Mouse (Mus musculus) natural killer cell, adult 2 months (primary cell): ENCODE measurements around the gene Gnb5.
"Not testable (repeated sequence)": the region's sequence is repeated elsewhere in the genome, so short reads cannot be mapped to it uniquely, and the experiment has no call there.

Experiments
- DNase-seq, 2 experiments: peaks; one replicate each; pipeline ENCODE4 v3.0.0; 2022; ENCODE audit warnings: low spot score in 2 of 2

The Gnb5 gene

DNA sequence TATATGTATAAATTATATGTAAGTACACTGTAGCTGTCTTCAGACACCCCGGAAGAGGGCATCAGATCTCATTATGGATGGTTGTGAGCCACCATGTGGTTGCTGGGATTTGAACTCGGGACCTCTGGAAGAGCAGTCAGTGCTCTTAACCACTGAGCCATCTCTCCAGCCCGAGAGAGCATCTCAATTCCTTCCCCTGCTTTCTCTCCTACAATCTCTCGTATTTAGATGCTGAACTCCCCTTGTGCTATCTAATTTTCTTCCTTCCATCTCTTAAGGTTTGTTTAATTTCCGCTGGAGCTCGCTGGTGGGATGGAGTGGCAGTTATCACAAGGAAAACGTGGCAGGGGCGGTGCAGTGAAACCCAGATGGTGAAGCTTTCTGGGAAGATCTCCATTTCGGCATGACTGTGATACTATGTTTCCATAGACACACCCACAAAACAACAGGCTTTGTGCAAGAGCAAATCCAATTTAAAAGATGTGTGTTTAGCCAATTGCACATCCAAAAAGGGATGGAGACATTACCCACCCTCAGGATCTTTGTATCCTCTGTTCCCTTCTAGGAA, 51.1 kb downstream of the Gnb5 start:
- no peak for DNase-seq

DNA sequence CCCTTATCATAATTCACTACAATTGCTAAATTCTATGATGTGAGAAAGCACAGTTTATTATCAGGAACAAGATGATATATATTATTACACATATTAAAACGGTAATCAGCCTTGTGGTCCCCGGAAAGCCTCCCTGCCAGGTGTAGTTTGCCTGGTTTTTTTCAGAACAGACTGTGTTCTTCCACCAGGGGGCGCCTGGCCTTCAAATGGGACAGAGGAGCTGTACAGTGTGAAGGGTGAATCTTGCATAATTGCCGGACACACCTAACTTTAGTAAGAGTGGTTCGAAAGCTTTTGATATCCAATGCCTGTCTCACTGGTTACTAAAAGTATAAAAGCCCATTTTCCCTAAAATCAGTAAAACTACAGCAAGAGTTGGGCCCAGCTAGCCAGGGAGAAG, 55.6 kb downstream of the Gnb5 start:
- peak; percentile 75 to 81 for DNase-seq

- peak; percentile 26 to 61 for DNase-seq
These were observed 56.1 kb downstream of the Gnb5 start for GRCm38 (mm10) chr9:75362201-75362600.

GRCm38 (mm10) chr9:75363001-75363400, 56.9 kb downstream of the Gnb5 start:
- peak in 1 of 2 experiments; percentile 1 for DNase-seq

- not testable (repeated sequence) for DNase-seq
These were observed 57.6 kb downstream of the Gnb5 start for GRCm38 (mm10) chr9:75363702-75364101.

GRCm38 (mm10) chr9:75365195-75365594, 59.1 kb downstream of the Gnb5 start:
- DNase-seq: no peak

- no peak for DNase-seq
These were observed 60.1 kb downstream of the Gnb5 start for GRCm38 (mm10) chr9:75366191-75366590.

- DNase-seq: no peak
These were observed 62.7 kb downstream of the Gnb5 start for GRCm38 (mm10) chr9:75368779-75369178.

DNA sequence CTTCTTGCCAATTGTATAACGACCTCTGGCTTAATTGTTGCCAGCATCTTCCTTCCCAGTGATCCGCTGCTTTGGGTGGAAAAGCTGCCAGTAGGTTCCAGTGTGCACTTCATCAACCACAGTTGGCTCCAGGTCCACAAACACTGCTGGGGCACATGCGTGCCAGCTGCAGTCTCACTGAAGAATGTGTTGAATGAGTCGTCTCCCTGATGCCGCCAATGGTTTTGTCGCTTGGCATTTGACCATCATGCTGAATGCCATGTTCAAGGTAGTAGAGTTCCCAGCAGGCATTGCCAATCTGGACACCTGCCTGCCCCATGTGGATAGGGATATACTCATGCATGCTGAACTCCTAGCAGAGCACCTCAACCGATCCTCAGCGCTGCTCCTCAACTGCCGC, 69.5 kb downstream of the Gnb5 start:
- no peak for DNase-seq

GRCm38 (mm10) chr9:75376428-75376827, 70.3 kb downstream of the Gnb5 start:
- no peak for DNase-seq

GRCm38 (mm10) chr9:75378774-75379173, 72.7 kb downstream of the Gnb5 start:
- DNase-seq: no peak

GRCm38 (mm10) chr9:75382825-75383224, 76.7 kb downstream of the Gnb5 start:
- no peak for DNase-seq

- DNase-seq: peak in 1 of 2 experiments; percentile 26
These were observed 77.7 kb downstream of the Gnb5 start for GRCm38 (mm10) chr9:75383785-75384184.

DNA sequence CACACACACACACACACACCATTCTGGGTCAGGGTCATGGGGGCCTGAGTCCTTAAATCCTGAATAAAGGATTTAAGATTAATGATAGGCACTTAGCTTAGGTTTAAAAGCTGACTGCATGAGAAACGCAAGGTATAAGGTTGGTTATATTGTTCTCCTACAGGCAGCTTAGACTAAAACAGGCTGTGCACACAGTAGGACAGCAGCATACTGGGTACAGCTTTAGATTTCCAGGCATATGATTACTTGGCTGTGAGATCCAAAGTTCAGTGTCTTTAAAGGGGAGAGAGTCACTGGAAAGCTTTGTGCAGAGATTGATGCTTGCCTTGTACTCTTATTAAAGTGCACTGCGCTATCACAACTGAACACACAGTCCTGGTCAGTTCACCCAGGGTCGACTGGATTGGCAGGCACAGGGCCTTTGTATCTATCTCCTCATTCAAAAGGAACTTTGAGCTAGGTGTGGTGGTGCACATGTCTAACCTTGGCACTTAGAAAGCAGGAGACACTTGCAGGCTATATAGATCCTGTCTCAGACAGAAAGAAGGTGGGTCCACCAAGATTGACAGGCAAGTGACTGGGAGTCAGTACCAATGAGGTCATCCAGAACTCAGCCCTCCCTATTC, 78.4 kb downstream of the Gnb5 start:
- no peak for DNase-seq

DNA sequence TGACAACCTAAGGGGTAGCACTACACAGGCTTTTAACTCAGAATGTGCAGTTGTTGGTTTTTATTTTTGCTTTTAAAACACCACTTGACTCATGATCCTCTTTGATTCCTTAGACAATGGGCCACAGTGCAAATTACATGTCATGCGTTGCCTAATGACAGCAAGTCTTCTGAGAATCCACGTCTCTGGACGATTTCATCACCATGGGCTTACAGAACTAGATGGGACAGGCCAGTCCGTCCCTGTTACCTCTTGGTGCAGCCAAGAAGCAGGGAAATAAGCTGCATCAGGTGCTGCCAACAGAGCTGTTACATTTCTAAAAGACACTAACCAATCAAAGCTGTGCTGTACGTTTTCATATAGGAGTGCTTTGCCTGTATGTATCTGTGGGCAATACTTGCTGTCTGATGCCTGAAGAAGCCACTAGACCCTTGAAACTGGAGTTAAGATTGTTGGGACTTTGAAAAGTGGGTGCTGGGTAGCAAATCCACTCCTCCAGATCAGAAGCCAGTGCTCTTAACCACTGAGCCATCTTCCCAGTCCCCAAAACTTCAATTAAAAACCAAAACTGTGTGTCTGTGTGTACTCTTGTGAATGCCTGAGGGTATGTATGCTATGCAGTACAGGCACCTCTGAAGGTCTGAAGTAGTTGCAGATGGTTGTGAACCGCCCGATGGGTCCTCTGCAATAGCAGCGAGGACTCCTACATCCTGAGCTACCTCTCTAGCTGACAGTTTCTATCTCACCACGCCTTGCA, 79.3 kb downstream of the Gnb5 start:
- no peak for DNase-seq

DNA sequence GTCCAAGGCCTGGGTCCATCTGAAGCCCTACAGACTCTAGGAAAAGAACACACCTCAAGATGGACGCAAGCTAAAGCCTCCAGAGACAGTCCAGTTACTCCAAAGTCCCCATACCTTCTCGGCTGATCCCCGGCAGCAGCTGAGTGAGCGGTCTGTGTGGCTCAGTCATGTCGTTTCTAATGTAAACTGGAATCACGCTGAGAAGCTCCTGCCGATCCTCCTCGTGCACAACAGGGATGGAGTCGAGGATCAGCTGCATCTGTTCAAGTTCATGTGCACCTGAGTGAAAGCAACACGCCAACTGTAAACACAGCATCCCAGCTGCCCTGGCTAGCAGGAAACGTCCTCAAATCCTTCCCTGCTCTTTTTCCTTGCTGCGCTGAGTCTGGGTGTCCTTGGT, 87.2 kb downstream of the Gnb5 start:
- no peak for DNase-seq
